Mouse (Mus musculus): ENCODE data around the gene Lamc2. TPM values are rescaled to one million over a fixed set of nuclear protein-coding genes. Genes with fewer than 3 reads are reported as not detected.
A peak's percentile ranks its signal among the peaks of the same experiment; 100 is the strongest.

The Lamc2 gene
- polyA plus RNA-seq, 1 experiment from 2014 or later: 14.3 TPM

DNA sequence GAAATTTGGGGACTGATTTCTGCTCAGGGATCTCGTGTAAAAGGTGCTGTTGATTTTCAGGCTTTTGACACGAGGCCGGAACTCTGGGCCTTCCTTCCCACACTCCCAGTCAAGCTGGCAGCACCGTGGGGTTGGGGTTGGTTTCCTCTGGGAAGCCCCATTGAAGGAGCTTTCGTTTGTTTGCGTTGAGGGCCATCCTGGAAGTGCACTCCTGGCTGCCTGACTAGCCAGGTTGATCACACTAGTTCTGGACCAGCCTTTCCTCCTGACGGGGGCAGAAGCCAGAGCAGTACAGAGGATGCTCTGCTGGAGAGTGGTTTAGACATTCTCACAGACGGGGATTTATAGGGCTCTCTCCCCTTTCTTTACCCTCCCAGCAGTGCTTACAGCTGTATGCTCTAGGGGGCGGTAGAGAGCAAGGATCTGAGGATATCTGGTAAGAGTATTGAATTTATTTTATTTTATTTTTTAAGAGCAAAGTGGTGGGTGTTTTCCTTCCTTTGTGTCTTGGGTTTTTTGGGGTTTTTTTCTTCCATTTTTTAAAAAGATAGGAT is 84.8 kb downstream of the Lamc2 start:
- H3K4me3 ChIP-seq (ENCODE audit: low read depth, low read length): no peak overlapping the region
- H3K4me2 ChIP-seq (replicated peaks; ENCODE audit: low read depth, low read length): no peak overlapping the region
- H3K36me3 ChIP-seq (ENCODE audit: control insufficient read depth, insufficient read depth, low read length): no peaks in the 10 kb centered on the region
- no peaks in the 10 kb centered on the region for H3K9me3 ChIP-seq (ENCODE audit: control insufficient read depth, low read depth, low read length)
- H3K27me3 ChIP-seq (ENCODE audit: control insufficient read depth, insufficient read depth, low read length): no peaks in the 10 kb centered on the region
- 15% methylated on average over 9 of the region's 9 CpGs for WGBS
- ATAC-seq (ENCODE audit: insufficient number of reproducible peaks, insufficient read depth, low FRiP score, low read depth): no peak
- H3K27ac ChIP-seq (ENCODE audit: low read length): peak overlapping the region; percentile 40; the same call in 1 of the 2 replicates
- H3K4me1 ChIP-seq (ENCODE audit: control insufficient read depth, insufficient read depth, low read length): peaks cover 10% of the 10 kb centered on the region; the same call in 1 of the 2 replicates
- H3K9ac ChIP-seq (replicated peaks; ENCODE audit: low read depth, low read length): no peak overlapping the region

DNA sequence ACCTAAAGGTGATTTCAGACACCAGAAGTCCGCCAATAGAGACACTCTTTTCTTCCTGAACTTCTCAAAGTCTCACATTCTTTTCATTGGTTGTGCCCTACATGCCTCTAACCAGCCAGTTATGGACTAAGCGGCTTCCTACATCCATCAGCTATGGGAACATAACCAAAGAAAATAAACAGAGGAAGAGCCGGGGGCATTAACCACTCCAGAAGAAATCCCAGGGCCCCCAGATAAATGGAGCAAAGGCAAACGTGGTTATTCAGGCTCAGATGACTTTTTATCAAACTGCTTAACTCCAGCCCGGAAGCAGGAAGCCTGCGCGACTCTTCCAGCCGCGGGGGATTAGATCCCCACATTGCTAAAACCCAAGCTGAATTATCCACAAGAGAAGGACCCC is 85.3 kb downstream of the Lamc2 start:
- Histone ChIP-seq H3K4me2 (replicated peaks; ENCODE audit: low read depth, low read length) (no peak overlapping the region), H3K4me3 (ENCODE audit: low read depth, low read length) (no peak overlapping the region), H3K9me3 (ENCODE audit: control insufficient read depth, low read depth, low read length) (no peaks in the 10 kb centered on the region), H3K36me3 (ENCODE audit: control insufficient read depth, insufficient read depth, low read length) (no peaks in the 10 kb centered on the region), H3K4me1 (ENCODE audit: control insufficient read depth, insufficient read depth, low read length) (peaks cover 10% of the 10 kb centered on the region; the same call in 1 of the 2 replicates), H3K27ac (ENCODE audit: low read length) (peak overlapping the region; percentile 40; the same call in 1 of the 2 replicates), H3K9ac (replicated peaks; ENCODE audit: low read depth, low read length) (no peak overlapping the region), H3K27me3 (ENCODE audit: control insufficient read depth, insufficient read depth, low read length) (no peaks in the 10 kb centered on the region)
- ATAC-seq (ENCODE audit: insufficient number of reproducible peaks, insufficient read depth, low FRiP score, low read depth): no peak
- WGBS: 12% methylated on average over 9 of the region's 9 CpGs

DNA sequence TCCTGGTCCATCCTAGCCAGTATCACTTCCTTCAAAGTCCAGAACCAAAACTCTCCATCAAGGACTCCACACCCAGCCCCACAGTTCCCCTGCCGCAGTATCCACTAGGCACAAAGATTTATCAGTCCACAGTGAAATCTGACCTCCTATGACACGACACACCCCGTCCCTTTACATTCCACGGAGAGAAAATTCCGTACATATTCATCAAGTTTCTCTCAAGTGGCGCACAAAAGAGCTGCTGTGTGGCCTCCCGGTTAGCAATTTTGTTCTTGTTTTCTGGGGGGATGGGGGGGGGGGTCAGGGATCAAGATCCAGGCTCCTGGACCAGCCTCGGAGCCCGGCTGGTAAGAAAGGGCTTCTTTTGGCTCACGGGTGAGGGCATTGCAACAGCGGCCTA is 87.7 kb downstream of the Lamc2 start:
- no peaks in the 10 kb centered on the region for H3K36me3 ChIP-seq (ENCODE audit: control insufficient read depth, insufficient read depth, low read length)
- WGBS: 39% methylated on average over 11 of the region's 11 CpGs
- no peak overlapping the region for H3K9ac ChIP-seq (replicated peaks; ENCODE audit: low read depth, low read length)

GRCm38 (mm10) chr1:153097017-153097675 is 89.1 kb downstream of the Lamc2 start:
- WGBS: 90% methylated on average over 6 of the region's 6 CpGs
- H3K9ac ChIP-seq (replicated peaks; ENCODE audit: low read depth, low read length): no peak overlapping the region
- no peak for ATAC-seq (ENCODE audit: insufficient number of reproducible peaks, insufficient read depth, low FRiP score, low read depth)
- H3K9me3 ChIP-seq (ENCODE audit: control insufficient read depth, low read depth, low read length): no peaks in the 10 kb centered on the region
- no peaks in the 10 kb centered on the region for H3K36me3 ChIP-seq (ENCODE audit: control insufficient read depth, insufficient read depth, low read length)
- H3K4me3 ChIP-seq (ENCODE audit: low read depth, low read length): no peak overlapping the region
- H3K27me3 ChIP-seq (ENCODE audit: control insufficient read depth, insufficient read depth, low read length): no peaks in the 10 kb centered on the region
- no peak overlapping the region for H3K27ac ChIP-seq (ENCODE audit: low read length)
- H3K4me2 ChIP-seq (replicated peaks; ENCODE audit: low read depth, low read length): no peak overlapping the region
- peaks cover 10% of the 10 kb centered on the region; the same call in 1 of the 2 replicates for H3K4me1 ChIP-seq (ENCODE audit: control insufficient read depth, insufficient read depth, low read length)

More for the DNA sequence above, 87.7 kb downstream of the Lamc2 start:
- Histone ChIP-seq H3K27me3 (ENCODE audit: control insufficient read depth, insufficient read depth, low read length) (no peaks in the 10 kb centered on the region), H3K9me3 (ENCODE audit: control insufficient read depth, low read depth, low read length) (no peaks in the 10 kb centered on the region), H3K4me3 (ENCODE audit: low read depth, low read length) (no peak overlapping the region), H3K4me2 (replicated peaks; ENCODE audit: low read depth, low read length) (no peak overlapping the region), H3K27ac (ENCODE audit: low read length) (no peak overlapping the region), H3K4me1 (ENCODE audit: control insufficient read depth, insufficient read depth, low read length) (peaks cover 10% of the 10 kb centered on the region; the same call in 1 of the 2 replicates)
- ATAC-seq (ENCODE audit: insufficient number of reproducible peaks, insufficient read depth, low FRiP score, low read depth): no peak

DNA sequence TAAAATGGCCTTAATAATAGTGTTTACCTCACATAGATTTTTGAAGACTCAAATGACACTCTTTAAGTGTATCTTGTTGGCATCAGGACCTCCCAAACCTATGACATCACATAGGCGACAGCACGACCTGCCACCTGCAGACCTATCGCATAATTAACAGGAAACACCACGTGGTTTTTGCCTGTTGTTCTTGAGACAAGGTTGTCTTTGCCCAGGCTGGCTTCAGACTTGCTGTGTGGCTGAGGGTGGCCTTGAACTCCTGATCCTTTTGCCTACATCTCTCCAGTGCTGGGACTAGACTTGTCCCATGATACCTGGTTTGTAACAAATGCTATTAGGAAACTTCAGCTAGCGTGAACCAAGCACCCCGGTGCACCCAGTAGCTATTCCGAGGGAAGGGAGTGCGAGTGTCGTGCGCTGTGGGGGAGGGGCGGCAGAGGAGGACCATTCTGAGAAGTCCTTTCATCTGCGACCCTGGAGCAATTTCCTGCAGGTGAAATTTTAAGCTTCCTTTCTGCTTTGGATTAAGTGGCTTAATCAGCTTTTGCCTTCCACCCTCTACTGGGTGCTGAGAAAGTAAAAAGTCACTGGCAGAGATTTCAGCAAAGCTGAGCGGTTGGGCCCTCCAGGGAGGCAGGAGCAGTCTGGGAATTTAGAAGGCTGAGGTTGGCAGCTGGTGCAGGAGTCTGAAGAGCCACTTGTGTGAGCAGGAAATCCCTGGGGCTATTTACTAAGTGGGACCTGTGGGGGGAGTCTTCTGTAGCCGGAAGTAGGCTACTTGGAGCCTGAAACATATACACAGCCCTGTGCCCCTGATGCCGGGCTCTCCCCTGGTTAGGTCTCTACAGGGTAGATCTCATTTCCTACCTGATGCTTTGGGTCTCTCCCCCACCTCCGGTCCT is 90.2 kb downstream of the Lamc2 start:
- 25% methylated on average over 16 of the region's 16 CpGs for WGBS
- peaks cover 5% of the 10 kb centered on the region; the same call in 1 of the 2 replicates for H3K4me1 ChIP-seq (ENCODE audit: control insufficient read depth, insufficient read depth, low read length)
- H3K27me3 ChIP-seq (ENCODE audit: control insufficient read depth, insufficient read depth, low read length): no peaks in the 10 kb centered on the region
- H3K36me3 ChIP-seq (ENCODE audit: control insufficient read depth, insufficient read depth, low read length): no peaks in the 10 kb centered on the region
- no peak overlapping the region for H3K9ac ChIP-seq (replicated peaks; ENCODE audit: low read depth, low read length)
- H3K9me3 ChIP-seq (ENCODE audit: control insufficient read depth, low read depth, low read length): no peaks in the 10 kb centered on the region
- H3K4me2 ChIP-seq (replicated peaks; ENCODE audit: low read depth, low read length): no peak overlapping the region
- H3K4me3 ChIP-seq (ENCODE audit: low read depth, low read length): no peak overlapping the region
- no peak for ATAC-seq (ENCODE audit: insufficient number of reproducible peaks, insufficient read depth, low FRiP score, low read depth)
- no peak overlapping the region for H3K27ac ChIP-seq (ENCODE audit: low read length)

DNA sequence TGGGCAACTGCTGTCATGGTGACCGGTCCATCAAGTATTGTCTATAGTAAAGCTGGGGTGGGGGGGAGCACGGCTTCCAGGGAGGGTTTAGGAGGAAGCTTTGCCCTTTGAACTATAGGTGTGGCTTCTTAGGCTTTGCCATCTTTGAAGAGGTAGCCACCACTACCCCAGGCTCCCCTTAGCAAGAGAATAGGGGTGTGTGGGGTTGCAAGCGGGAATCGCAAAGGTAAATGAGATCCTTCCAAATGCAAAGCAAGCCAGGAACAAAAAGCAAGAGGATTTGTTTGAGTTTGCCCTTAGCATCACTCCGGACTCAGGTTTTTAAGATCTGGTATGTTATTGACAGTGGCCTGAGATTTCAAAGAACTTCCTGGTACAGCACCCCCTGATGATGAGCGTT is 90.9 kb downstream of the Lamc2 start:
- H3K4me3 ChIP-seq (ENCODE audit: low read depth, low read length): no peak overlapping the region
- H3K27me3 ChIP-seq (ENCODE audit: control insufficient read depth, insufficient read depth, low read length): no peaks in the 10 kb centered on the region
- H3K27ac ChIP-seq (ENCODE audit: low read length): no peak overlapping the region
- WGBS: 63% methylated on average over 6 of the region's 6 CpGs
- H3K36me3 ChIP-seq (ENCODE audit: control insufficient read depth, insufficient read depth, low read length): no peaks in the 10 kb centered on the region
- no peaks in the 10 kb centered on the region for H3K9me3 ChIP-seq (ENCODE audit: control insufficient read depth, low read depth, low read length)
- ATAC-seq (ENCODE audit: insufficient number of reproducible peaks, insufficient read depth, low FRiP score, low read depth): no peak
- H3K4me1 ChIP-seq (ENCODE audit: control insufficient read depth, insufficient read depth, low read length): no peaks in the 10 kb centered on the region
- no peak overlapping the region for H3K4me2 ChIP-seq (replicated peaks; ENCODE audit: low read depth, low read length)
- no peak overlapping the region for H3K9ac ChIP-seq (replicated peaks; ENCODE audit: low read depth, low read length)

GRCm38 (mm10) chr1:153094226-153095076 is 91.8 kb downstream of the Lamc2 start:
- Histone ChIP-seq H3K4me3 (ENCODE audit: low read depth, low read length) (no peak overlapping the region), H3K9me3 (ENCODE audit: control insufficient read depth, low read depth, low read length) (no peaks in the 10 kb centered on the region), H3K9ac (replicated peaks; ENCODE audit: low read depth, low read length) (no peak overlapping the region), H3K27ac (ENCODE audit: low read length) (no peak overlapping the region), H3K36me3 (ENCODE audit: control insufficient read depth, insufficient read depth, low read length) (no peaks in the 10 kb centered on the region), H3K27me3 (ENCODE audit: control insufficient read depth, insufficient read depth, low read length) (no peaks in the 10 kb centered on the region), H3K4me1 (ENCODE audit: control insufficient read depth, insufficient read depth, low read length) (no peaks in the 10 kb centered on the region), H3K4me2 (replicated peaks; ENCODE audit: low read depth, low read length) (no peak overlapping the region)
- 45% methylated on average over 12 of the region's 12 CpGs for WGBS
- ATAC-seq (ENCODE audit: insufficient number of reproducible peaks, insufficient read depth, low FRiP score, low read depth): no peak

GRCm38 (mm10) chr1:153093581-153093980 is 92.7 kb downstream of the Lamc2 start:
- Histone ChIP-seq H3K9me3 (ENCODE audit: control insufficient read depth, low read depth, low read length) (no peaks in the 10 kb centered on the region), H3K27ac (ENCODE audit: low read length) (no peak overlapping the region), H3K4me3 (ENCODE audit: low read depth, low read length) (no peak overlapping the region), H3K4me2 (replicated peaks; ENCODE audit: low read depth, low read length) (no peak overlapping the region), H3K36me3 (ENCODE audit: control insufficient read depth, insufficient read depth, low read length) (no peaks in the 10 kb centered on the region), H3K9ac (replicated peaks; ENCODE audit: low read depth, low read length) (no peak overlapping the region), H3K27me3 (ENCODE audit: control insufficient read depth, insufficient read depth, low read length) (no peaks in the 10 kb centered on the region), H3K4me1 (ENCODE audit: control insufficient read depth, insufficient read depth, low read length) (no peaks in the 10 kb centered on the region)
- no peak for ATAC-seq (ENCODE audit: insufficient number of reproducible peaks, insufficient read depth, low FRiP score, low read depth)
- 79% methylated on average over 4 of the region's 4 CpGs for WGBS
